Mouse (Mus musculus) embryonic facial prominence, embryonic 13.5 days (tissue): ENCODE measurements at regions not wholly inside any gene's neighbourhood (a gene's known extent, or its start where the extent isn't known, plus 50 kb on each side); places are given as distances from the start of the nearest gene placed in this dataset.
A peak's percentile ranks its signal among the peaks of the same experiment; 100 is the strongest.
"Not testable (repeated sequence)": the region's sequence is repeated elsewhere in the genome, so short reads cannot be mapped to it uniquely, and the experiment has no call there.

Experiments
- ATAC-seq: fragments of 200-750 bp; cut with Nextera tagmentation; 2 replicates; pipeline ENCODE4 v1.8.0; 2017; ENCODE audit warnings: low read depth; ENCODE audit not compliant: insufficient number of reproducible peaks, insufficient read depth, low FRiP score, low TSS enrichment
- H3K27ac ChIP-seq: fragments of 300-500 bp; sonication (generic); 2 replicates; pipeline ENCODE4 v1.5.1; 2015; ENCODE audit warnings: moderate library complexity, mild to moderate bottlenecking, inconsistent platforms
- H3K27me3 ChIP-seq: fragments of 300-500 bp; sonication (generic); 2 replicates; pipeline ENCODE4 v1.6.1; 2015; ENCODE audit warnings: mild to moderate bottlenecking, inconsistent platforms
- H3K36me3 ChIP-seq: fragments of 300-500 bp; sonication (generic); 2 replicates; pipeline ENCODE4 v1.6.1; 2015; ENCODE audit warnings: mild to moderate bottlenecking, inconsistent platforms
- H3K4me1 ChIP-seq: fragments of 300-500 bp; sonication (generic); 2 replicates; pipeline ENCODE4 v1.6.1; 2015; ENCODE audit warnings: inconsistent platforms
- H3K4me2 ChIP-seq: fragments of 300-500 bp; sonication (generic); 2 replicates; pipeline ENCODE4 v1.6.1; 2015; ENCODE audit warnings: moderate library complexity, mild to moderate bottlenecking, inconsistent platforms
- H3K4me3 ChIP-seq: fragments of 300-500 bp; sonication (generic); 2 replicates; pipeline ENCODE4 v1.5.1; 2015; ENCODE audit warnings: mild to moderate bottlenecking, inconsistent platforms
- H3K9ac ChIP-seq: fragments of 300-500 bp; sonication (generic); 2 replicates; pipeline ENCODE4 v1.6.1; 2015; ENCODE audit warnings: mild to moderate bottlenecking, inconsistent platforms
- H3K9me3 ChIP-seq: fragments of 300-500 bp; sonication (generic); 2 replicates; pipeline ENCODE4 v1.6.1; 2016; ENCODE audit warnings: inconsistent platforms
- WGBS: fragments of 180-500 bp; shearing (Covaris S2); methylation state at CpG from one replicate; pipeline ENCODE4 v1.1.7; 2015; ENCODE audit warnings: mixed read lengths; 5-methylcytosine and 5-hydroxymethylcytosine counted together

DNA sequence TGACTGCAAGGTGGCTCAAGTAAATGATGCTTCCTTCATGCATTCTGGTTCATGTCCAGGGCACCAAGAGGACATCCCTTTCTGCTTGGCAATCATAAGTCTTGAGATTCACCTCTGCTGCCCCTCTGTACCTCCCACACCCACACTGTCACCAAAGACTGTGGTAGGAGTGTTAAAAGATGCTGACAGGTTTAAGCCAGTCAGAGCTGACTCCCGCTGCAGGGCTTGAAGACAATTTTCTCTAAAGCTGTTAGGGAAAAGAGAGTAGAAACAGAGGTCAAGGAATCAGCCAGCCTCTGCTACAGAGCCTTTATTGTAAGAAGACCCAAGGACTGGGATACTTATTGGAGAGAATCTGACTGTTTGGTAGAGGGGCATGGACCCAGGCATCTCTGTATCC is 254.7 kb downstream of the 1810013L24Rik start:
- Histone ChIP-seq H3K36me3 (no peaks in the 10 kb centered on the region), H3K9ac (no peak overlapping the region), H3K4me3 (no peak overlapping the region), H3K9me3 (no peaks in the 10 kb centered on the region), H3K27ac (no peak overlapping the region), H3K4me1 (no peaks in the 10 kb centered on the region), H3K4me2 (no peak overlapping the region), H3K27me3 (no peaks in the 10 kb centered on the region)
- ATAC-seq = no peak
- WGBS = 82% methylated on average over 1 of the region's 1 CpGs

DNA sequence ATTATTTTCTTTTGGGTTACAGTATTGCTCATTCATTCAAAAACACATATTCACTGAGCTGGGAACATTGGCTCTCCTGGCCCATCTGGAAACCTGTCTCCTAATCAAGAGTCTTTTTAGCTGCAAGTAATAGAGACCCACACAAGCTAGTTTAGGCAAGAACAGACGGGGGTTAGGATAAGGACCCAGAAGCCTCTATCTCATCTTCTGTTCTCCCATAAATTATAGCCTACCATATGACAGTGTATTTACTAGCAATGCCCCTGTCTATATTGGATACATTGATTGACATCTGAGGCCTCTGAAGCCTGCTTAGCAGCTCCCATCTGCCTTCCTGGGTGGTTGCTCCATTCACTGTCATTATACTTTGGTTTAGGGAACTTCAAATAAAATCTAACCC is 255.2 kb downstream of the 1810013L24Rik start:
- no peaks in the 10 kb centered on the region for H3K36me3 ChIP-seq
- H3K4me2 ChIP-seq = no peak overlapping the region
- no peaks in the 10 kb centered on the region for H3K27me3 ChIP-seq
- 56% methylated on average over 1 of the region's 1 CpGs for WGBS
- H3K9ac ChIP-seq = no peak overlapping the region
- ATAC-seq = no peak
- H3K27ac ChIP-seq = no peak overlapping the region
- no peak overlapping the region for H3K4me3 ChIP-seq
- no peaks in the 10 kb centered on the region for H3K4me1 ChIP-seq
- H3K9me3 ChIP-seq = no peaks in the 10 kb centered on the region

GRCm38 (mm10) chr16:9085977-9086376 is 256.1 kb downstream of the 1810013L24Rik start:
- Histone ChIP-seq H3K9ac (no peak overlapping the region), H3K4me2 (no peak overlapping the region), H3K27ac (no peak overlapping the region), H3K36me3 (no peaks in the 10 kb centered on the region), H3K4me3 (no peak overlapping the region), H3K9me3 (no peaks in the 10 kb centered on the region), H3K4me1 (no peaks in the 10 kb centered on the region), H3K27me3 (no peaks in the 10 kb centered on the region)
- ATAC-seq = no peak
- 86% methylated on average over 5 of the region's 5 CpGs for WGBS

GRCm38 (mm10) chr16:9091790-9092189 is 261.9 kb downstream of the 1810013L24Rik start:
- no peaks in the 10 kb centered on the region for H3K9me3 ChIP-seq
- no peaks in the 10 kb centered on the region for H3K36me3 ChIP-seq
- no peak overlapping the region for H3K9ac ChIP-seq
- H3K4me1 ChIP-seq = peaks cover 28% of the 10 kb centered on the region
- no peak overlapping the region for H3K4me3 ChIP-seq
- no peak for ATAC-seq
- 63% methylated on average over 6 of the region's 6 CpGs for WGBS
- H3K27ac ChIP-seq = peak overlapping the region; percentile 84
- H3K4me2 ChIP-seq = peak overlapping the region; percentile 22
- H3K27me3 ChIP-seq = no peaks in the 10 kb centered on the region

DNA sequence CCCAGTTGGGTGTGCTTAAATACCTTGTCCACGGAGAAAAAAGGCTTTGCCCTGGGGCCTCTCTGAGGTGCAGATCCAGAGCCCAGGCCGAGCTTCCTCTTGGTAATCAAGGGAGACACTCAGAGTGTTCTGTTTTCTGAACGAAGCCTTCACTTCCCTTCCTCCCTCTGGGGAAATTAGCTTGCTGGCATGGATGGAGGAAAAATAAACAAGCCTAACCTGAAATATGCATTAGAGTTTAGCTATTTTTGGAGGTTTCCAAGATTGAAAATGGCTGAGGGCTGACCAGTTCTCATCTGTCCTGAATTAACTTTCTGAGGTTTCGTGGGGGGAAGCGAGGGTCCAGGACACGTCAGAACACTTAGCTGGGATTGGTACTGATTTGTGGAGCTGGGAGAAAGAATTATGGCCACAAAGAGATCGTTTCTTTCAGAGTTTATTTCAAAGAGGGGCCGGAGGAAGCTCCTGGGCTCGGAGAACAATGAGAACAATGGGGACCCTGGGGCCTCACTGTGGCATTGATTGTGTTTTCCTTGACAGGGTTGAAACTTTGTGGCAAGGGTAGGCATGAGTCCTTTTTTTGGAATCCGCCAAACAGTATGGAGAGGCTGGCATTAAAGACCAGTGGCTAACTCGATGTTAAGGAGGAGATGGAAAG is 262.4 kb downstream of the 1810013L24Rik start:
- ATAC-seq = peak; percentile 65; the same call in 1 of the 2 replicates
- no peak overlapping the region for H3K9ac ChIP-seq
- H3K9me3 ChIP-seq = no peaks in the 10 kb centered on the region
- no peak overlapping the region for H3K4me3 ChIP-seq
- peaks cover 28% of the 10 kb centered on the region for H3K4me1 ChIP-seq
- WGBS = 14% methylated on average over 11 of the region's 11 CpGs
- peak overlapping the region; percentile 22 for H3K4me2 ChIP-seq
- H3K36me3 ChIP-seq = no peaks in the 10 kb centered on the region
- peak overlapping the region; percentile 84 for H3K27ac ChIP-seq
- no peaks in the 10 kb centered on the region for H3K27me3 ChIP-seq

GRCm38 (mm10) chr16:9093593-9093992 is 263.7 kb downstream of the 1810013L24Rik start:
- Histone ChIP-seq H3K4me2 (no peak overlapping the region), H3K9me3 (no peaks in the 10 kb centered on the region), H3K27me3 (no peaks in the 10 kb centered on the region), H3K36me3 (no peaks in the 10 kb centered on the region), H3K4me1 (peaks cover 28% of the 10 kb centered on the region), H3K4me3 (no peak overlapping the region), H3K27ac (0 out of 2 replicates have a peak overlapping the region, but pooled peaks have one; percentile 9), H3K9ac (no peak overlapping the region)
- WGBS = 43% methylated on average over 2 of the region's 2 CpGs
- ATAC-seq = peak; percentile 48; the same call in 1 of the 2 replicates

DNA sequence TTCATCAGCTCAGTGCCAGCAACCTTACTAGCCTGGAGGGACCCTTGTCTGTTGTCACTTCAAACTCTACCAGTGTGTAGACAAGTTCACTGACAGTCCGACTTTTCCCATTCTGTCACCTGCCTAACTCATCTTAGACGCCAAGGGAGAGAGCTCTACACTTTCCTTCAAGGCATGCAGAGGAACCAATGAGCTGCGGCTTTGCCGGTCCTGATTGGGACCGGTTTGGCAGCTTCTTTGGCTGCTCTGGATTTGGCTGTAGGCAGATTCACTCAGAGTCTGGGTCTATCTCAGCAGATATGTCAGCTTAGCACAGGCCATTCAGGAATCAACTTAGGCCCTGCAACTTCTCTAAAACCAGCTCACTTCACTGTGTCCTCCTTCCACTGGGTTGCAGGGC is 264.3 kb downstream of the 1810013L24Rik start:
- no peak overlapping the region for H3K4me3 ChIP-seq
- no peak overlapping the region; the same call in 1 of the 2 replicates for H3K27ac ChIP-seq
- ATAC-seq = no peak

DNA sequence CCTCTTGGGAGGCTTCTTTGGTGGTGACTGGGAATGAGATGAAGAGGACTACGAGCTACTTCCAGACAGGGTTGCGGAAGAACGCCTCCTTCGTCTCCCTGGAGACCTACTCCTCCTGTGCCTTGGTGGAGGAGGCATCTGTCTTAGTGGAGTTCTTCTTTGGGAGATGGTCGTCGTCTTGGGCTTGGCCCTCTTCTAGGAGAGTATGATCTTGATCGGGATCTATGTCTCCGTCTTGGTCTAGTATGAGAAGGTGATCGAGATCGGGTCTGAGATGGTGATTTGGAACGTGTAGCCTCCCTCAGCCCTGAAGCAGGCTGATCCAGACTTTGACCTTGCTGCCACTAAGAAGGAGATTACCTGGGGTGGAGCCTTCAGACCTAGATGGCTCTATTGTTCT is 276.3 kb downstream of the 1810013L24Rik start:
- H3K4me3 ChIP-seq = no peak overlapping the region
- H3K36me3 ChIP-seq = no peaks in the 10 kb centered on the region
- H3K9me3 ChIP-seq = peaks cover 12% of the 10 kb centered on the region
- H3K9ac ChIP-seq = no peak overlapping the region
- no peak for ATAC-seq
- WGBS = 97% methylated on average over 11 of the region's 11 CpGs
- no peaks in the 10 kb centered on the region for H3K27me3 ChIP-seq
- no peaks in the 10 kb centered on the region for H3K4me1 ChIP-seq
- H3K4me2 ChIP-seq = no peak overlapping the region
- no peak overlapping the region for H3K27ac ChIP-seq

More for the DNA sequence above, 264.3 kb downstream of the 1810013L24Rik start:
- Histone ChIP-seq H3K36me3 (no peaks in the 10 kb centered on the region), H3K27me3 (no peaks in the 10 kb centered on the region), H3K9me3 (no peaks in the 10 kb centered on the region), H3K9ac (no peak overlapping the region), H3K4me1 (peaks cover 28% of the 10 kb centered on the region), H3K4me2 (no peak overlapping the region)
- 45% methylated on average over 5 of the region's 5 CpGs for WGBS

- H3K27me3 ChIP-seq, ATAC-seq: not testable (repeated sequence)
- WGBS = 95% methylated on average over 8 of the region's 8 CpGs
Measured at GRCm38 (mm10) chr16:9106676-9107075, 276.8 kb downstream of the 1810013L24Rik start.

GRCm38 (mm10) chr16:9113801-9114200 is 283.9 kb downstream of the 1810013L24Rik start:
- Histone ChIP-seq H3K4me3 (no peak overlapping the region), H3K27ac (no peak overlapping the region), H3K36me3 (no peaks in the 10 kb centered on the region), H3K27me3 (no peaks in the 10 kb centered on the region), H3K4me1 (peaks cover 5% of the 10 kb centered on the region; the same call in 1 of the 2 replicates), H3K9ac (no peak overlapping the region), H3K9me3 (peaks cover 2% of the 10 kb centered on the region; the same call in 1 of the 2 replicates), H3K4me2 (no peak overlapping the region)
- no peak for ATAC-seq
- 91% methylated on average over 3 of the region's 3 CpGs for WGBS

More at GRCm38 (mm10) chr16:9106676-9107075, 276.8 kb downstream of the 1810013L24Rik start:
- H3K36me3 ChIP-seq, H3K27ac ChIP-seq, H3K9ac ChIP-seq, H3K4me3 ChIP-seq, H3K4me1 ChIP-seq, H3K4me2 ChIP-seq: not testable (repeated sequence)
- peaks cover 12% of the 10 kb centered on the region for H3K9me3 ChIP-seq

GRCm38 (mm10) chr16:9115548-9115947 is 285.6 kb downstream of the 1810013L24Rik start:
- no peak overlapping the region for H3K27ac ChIP-seq
- WGBS = 13% methylated on average over 5 of the region's 5 CpGs
- H3K4me1 ChIP-seq = peaks cover 5% of the 10 kb centered on the region; the same call in 1 of the 2 replicates
- H3K36me3 ChIP-seq = no peaks in the 10 kb centered on the region
- ATAC-seq = no peak
- no peak overlapping the region for H3K9ac ChIP-seq
- H3K4me3 ChIP-seq = no peak overlapping the region
- H3K27me3 ChIP-seq = no peaks in the 10 kb centered on the region
- H3K9me3 ChIP-seq = no peaks in the 10 kb centered on the region; the same call in 1 of the 2 replicates
- H3K4me2 ChIP-seq = no peak overlapping the region

DNA sequence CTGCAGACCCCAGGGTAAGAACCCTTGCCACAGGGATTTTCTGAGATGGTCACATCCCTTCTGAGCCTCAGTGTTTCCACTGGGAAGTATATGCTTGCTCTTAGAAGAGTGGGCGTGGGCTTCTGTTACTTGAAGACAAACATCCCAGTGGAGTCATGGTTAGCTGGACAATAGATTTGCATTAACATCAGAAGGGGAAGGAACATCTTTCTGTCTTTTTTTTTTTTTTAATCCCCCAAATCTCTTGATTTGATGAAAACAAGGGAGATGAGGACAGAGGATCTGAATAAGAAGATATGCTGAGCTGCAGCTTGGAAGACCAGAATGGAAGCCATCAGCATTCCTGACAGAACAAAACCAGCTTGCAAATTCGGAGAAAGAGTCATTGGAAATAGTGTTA is 291.7 kb downstream of the 1810013L24Rik start:
- no peaks in the 10 kb centered on the region for H3K36me3 ChIP-seq
- no peak overlapping the region for H3K9ac ChIP-seq
- no peak overlapping the region for H3K4me3 ChIP-seq
- no peak overlapping the region for H3K27ac ChIP-seq
- H3K9me3 ChIP-seq = no peaks in the 10 kb centered on the region
- H3K4me1 ChIP-seq = no peaks in the 10 kb centered on the region
- no peaks in the 10 kb centered on the region for H3K27me3 ChIP-seq
- 81% methylated on average over 2 of the region's 2 CpGs for WGBS
- ATAC-seq = no peak
- H3K4me2 ChIP-seq = no peak overlapping the region
